14 mouse cellular contexts compared by ENCODE assay signal in genomic region chr7:3683908-3684550, GRCm38 (mm10). TPM values are rescaled to one million over a fixed set of nuclear protein-coding genes. Genes with fewer than 3 reads are reported as not detected.
DNase-seq lines count a peak whose midpoint lies in the region; ATAC-seq and TF ChIP-seq lines count a peak whose summit lies in the region.
"Had no signal": no experiment of that assay in that cellular context is flagged by ENCODE, and none has a peak within 500 bp of the region (broad histone marks: within the 10 kb centered on the region; RNA-seq: fewer than 3 reads in every experiment).

No protein-coding gene starts in this region.

- H3K27ac ChIP-seq in kidney, postnatal 0 days, result no peak overlapping the region
- peak overlapping the region; percentile 88 for H3K27ac ChIP-seq in cortical plate, adult 2 months (ENCODE audit: insufficient read depth, low read length)
- H3K27ac ChIP-seq in hindbrain, embryonic 12.5 days, result peak overlapping the region; percentile 70
- peak overlapping the region; percentile 87 for H3K27ac ChIP-seq in midbrain, embryonic 16.5 days (ENCODE audit: low read length)
- H3K27ac ChIP-seq: limb, embryonic 15.5 days had no signal

- TF ChIP-seq CTCF in kidney, postnatal 0 days (IDR thresholded peaks at IDR 0.05; ENCODE audit: low read depth), result no peak
- TF ChIP-seq CTCF in cortical plate, adult 2 months (IDR thresholded peaks at IDR 0.05; ENCODE audit: extremely low read depth, insufficient read depth, low read length), result no peak

- DNase-seq in kidney, postnatal 0 days (ENCODE audit: low spot score), result no peak
- no peak for DNase-seq in kidney, postnatal 36 days
- no peak for DNase-seq in adrenal gland, adult (ENCODE audit: inconsistent age in 2 of 2, low spot score in 1 of 2)
- DNase-seq in retina, embryonic 14.5 days (ENCODE audit: low spot score), result no peak
- DNase-seq in kidney, postnatal 4 days, result no peak
- DNase-seq: cerebellum, postnatal 14 days; gastrocnemius, postnatal 25 days; kidney, adult 11 months; lung, embryonic 14.5 days; thymus, adult 18-20 months had no signal

- no peak overlapping the region for H3K9ac ChIP-seq in kidney, postnatal 0 days (ENCODE audit: low read depth, low read length)
- peak overlapping the region; percentile 14; the same call in 1 of the 2 replicates for H3K9ac ChIP-seq in hindbrain, embryonic 12.5 days
- H3K9ac ChIP-seq in midbrain, embryonic 16.5 days (ENCODE audit: low read depth, low read length), result no peak overlapping the region; the same call in 1 of the 2 replicates
- H3K9ac ChIP-seq: limb, embryonic 15.5 days; lung, embryonic 14.5 days had no signal

- H3K9me3 ChIP-seq in kidney, postnatal 0 days (replicated peaks; ENCODE audit: low read length), result no peaks in the 10 kb centered on the region
- H3K9me3 ChIP-seq in hindbrain, embryonic 12.5 days (replicated peaks), result no peaks in the 10 kb centered on the region
- H3K9me3 ChIP-seq in midbrain, embryonic 16.5 days (replicated peaks; ENCODE audit: control insufficient read depth, low read length, poor library complexity, severe bottlenecking), result no peaks in the 10 kb centered on the region
- H3K9me3 ChIP-seq: limb, embryonic 15.5 days had no signal

- TF ChIP-seq POLR2A in cortical plate, adult 2 months (IDR thresholded peaks at IDR 0.05; ENCODE audit: extremely low read depth, insufficient read depth, low read length), result 0 out of 2 replicates have a peak, but pooled peaks have one; percentile 9

- no peaks in the 10 kb centered on the region for H3K4me1 ChIP-seq in kidney, postnatal 0 days (replicated peaks; ENCODE audit: insufficient read depth, low read length)
- H3K4me1 ChIP-seq in cortical plate, adult 2 months (ENCODE audit: control insufficient read depth, insufficient read depth, low read length), result peaks cover 8% of the 10 kb centered on the region; the same call in 1 of the 2 replicates
- H3K4me1 ChIP-seq in hindbrain, embryonic 12.5 days, result peaks cover 15% of the 10 kb centered on the region
- peaks cover 22% of the 10 kb centered on the region for H3K4me1 ChIP-seq in midbrain, embryonic 16.5 days (ENCODE audit: control insufficient read depth, insufficient read depth, low read length)
- H3K4me1 ChIP-seq: limb, embryonic 15.5 days had no signal

- WGBS in kidney, postnatal 0 days, result 88% methylated on average over 10 of the region's 10 CpGs
- WGBS in hindbrain, embryonic 12.5 days, result 64% methylated on average over 10 of the region's 10 CpGs
- 40% methylated on average over 10 of the region's 10 CpGs for WGBS in midbrain, embryonic 16.5 days

- H3K27me3 ChIP-seq in kidney, postnatal 0 days (ENCODE audit: insufficient read depth, low read length), result no peaks in the 10 kb centered on the region
- H3K27me3 ChIP-seq in hindbrain, embryonic 12.5 days, result no peaks in the 10 kb centered on the region
- H3K27me3 ChIP-seq in midbrain, embryonic 16.5 days (ENCODE audit: control insufficient read depth, insufficient read depth, low read depth, low read length), result no peaks in the 10 kb centered on the region
- H3K27me3 ChIP-seq: limb, embryonic 15.5 days had no signal

- H3K4me2 ChIP-seq in kidney, postnatal 0 days (ENCODE audit: low read length), result no peak overlapping the region
- H3K4me2 ChIP-seq in hindbrain, embryonic 12.5 days (replicated peaks), result no peak overlapping the region
- H3K4me2 ChIP-seq in midbrain, embryonic 16.5 days (ENCODE audit: low read length), result peak overlapping the region; percentile 4; the same call in 1 of the 2 replicates
- H3K4me2 ChIP-seq: limb, embryonic 15.5 days; lung, embryonic 14.5 days had no signal

- ATAC-seq in kidney, postnatal 0 days (replicated peaks; ENCODE audit: low FRiP score, low read depth), result 0 out of 2 replicates have a peak, but pooled peaks have one; percentile 9
- ATAC-seq in hindbrain, embryonic 12.5 days (ENCODE audit: low FRiP score), result peak; percentile 75
- ATAC-seq in midbrain, embryonic 16.5 days, result peak; percentile 89

- peaks cover 27% of the 10 kb centered on the region; the same call in 1 of the 2 replicates for H3K36me3 ChIP-seq in kidney, postnatal 0 days (ENCODE audit: insufficient read depth, low read length)
- peaks cover 26% of the 10 kb centered on the region for H3K36me3 ChIP-seq in hindbrain, embryonic 12.5 days
- peaks cover 21% of the 10 kb centered on the region for H3K36me3 ChIP-seq in midbrain, embryonic 16.5 days (ENCODE audit: control insufficient read depth, insufficient read depth, low read length)

- no peak overlapping the region for H3K4me3 ChIP-seq in kidney, postnatal 0 days (replicated peaks; ENCODE audit: low read depth, low read length)
- H3K4me3 ChIP-seq in cortical plate, adult 2 months (ENCODE audit: insufficient read depth, low read length), result no peak overlapping the region
- no peak overlapping the region for H3K4me3 ChIP-seq in hindbrain, embryonic 12.5 days
- no peak overlapping the region for H3K4me3 ChIP-seq in midbrain, embryonic 16.5 days (ENCODE audit: low read depth, low read length)
- H3K4me3 ChIP-seq: limb, embryonic 15.5 days had no signal

RNA-seq across cellular contexts. Expression of gene Tmc4, which starts 6.7 kb away (rescaled TPM):
- 27.9 and 28.1 TPM in 2 replicates for polyA plus RNA-seq in kidney, postnatal 0 days (2015; fragmentation: Nextera tagmentation; extraction: Ambion mirVana)
- polyA plus RNA-seq in cortical plate, adult 2 months (2012; rRNA removed), result 12.6 and 14.8 TPM in 2 replicates
- 5.5 and 6.7 TPM in 2 replicates for polyA plus RNA-seq in hindbrain, embryonic 12.5 days (2016; fragmentation: Nextera tagmentation; extraction: Ambion mirVana)
- polyA plus RNA-seq in midbrain, embryonic 16.5 days (2015; fragmentation: Nextera tagmentation; extraction: Ambion mirVana), result 4.5 and 4.9 TPM in 2 replicates

RNA-seq across cellular contexts. Expression of gene Tsen34, which starts 8.6 kb away (rescaled TPM):
- 228 and 235 TPM in 2 replicates for polyA plus RNA-seq in kidney, postnatal 0 days (2015; fragmentation: Nextera tagmentation; extraction: Ambion mirVana)
- 88.4 and 94.9 TPM in 2 replicates for polyA plus RNA-seq in cortical plate, adult 2 months (2012; rRNA removed)
- polyA plus RNA-seq in hindbrain, embryonic 12.5 days (2016; fragmentation: Nextera tagmentation; extraction: Ambion mirVana), result 217 and 228 TPM in 2 replicates
- polyA plus RNA-seq in midbrain, embryonic 16.5 days (2015; fragmentation: Nextera tagmentation; extraction: Ambion mirVana), result 262 and 285 TPM in 2 replicates

RNA-seq across cellular contexts. Expression of gene Mboat7, which starts 9.3 kb away (rescaled TPM):
- polyA plus RNA-seq in kidney, postnatal 0 days (2015; fragmentation: Nextera tagmentation; extraction: Ambion mirVana), result 55.2 and 60.0 TPM in 2 replicates
- polyA plus RNA-seq in cortical plate, adult 2 months (2012; rRNA removed), result 155 and 156 TPM in 2 replicates
- polyA plus RNA-seq in hindbrain, embryonic 12.5 days (2016; fragmentation: Nextera tagmentation; extraction: Ambion mirVana), result 50.8 and 57.4 TPM in 2 replicates
- polyA plus RNA-seq in midbrain, embryonic 16.5 days (2015; fragmentation: Nextera tagmentation; extraction: Ambion mirVana), result 102 and 118 TPM in 2 replicates

RNA-seq across cellular contexts. Expression of gene Leng1, which starts 18.4 kb away (rescaled TPM):
- polyA plus RNA-seq in kidney, postnatal 0 days (2015; fragmentation: Nextera tagmentation; extraction: Ambion mirVana), result 17.5 and 18.5 TPM in 2 replicates
- 7.3 and 8.3 TPM in 2 replicates for polyA plus RNA-seq in cortical plate, adult 2 months (2012; rRNA removed)
- polyA plus RNA-seq in hindbrain, embryonic 12.5 days (2016; fragmentation: Nextera tagmentation; extraction: Ambion mirVana), result 20.7 and 21.4 TPM in 2 replicates
- 12.6 and 13.2 TPM in 2 replicates for polyA plus RNA-seq in midbrain, embryonic 16.5 days (2015; fragmentation: Nextera tagmentation; extraction: Ambion mirVana)

RNA-seq across cellular contexts. Expression of gene Rps9, which starts 19.8 kb away (rescaled TPM):
- 1,586 and 1,624 TPM in 2 replicates for polyA plus RNA-seq in kidney, postnatal 0 days (2015; fragmentation: Nextera tagmentation; extraction: Ambion mirVana)
- polyA plus RNA-seq in cortical plate, adult 2 months (2012; rRNA removed), result 938 and 983 TPM in 2 replicates
- polyA plus RNA-seq in hindbrain, embryonic 12.5 days (2016; fragmentation: Nextera tagmentation; extraction: Ambion mirVana), result 989 and 1,031 TPM in 2 replicates
- 646 and 689 TPM in 2 replicates for polyA plus RNA-seq in midbrain, embryonic 16.5 days (2015; fragmentation: Nextera tagmentation; extraction: Ambion mirVana)

Comparison
In these comparisons a context has a peak if more than half of its experiments do, and no peak if none do; other contexts are left out.
1. ATAC-seq: peak in every context shown above with its lines; median percentile 89 in midbrain, embryonic 16.5 days; 75 in hindbrain, embryonic 12.5 days; 9 in kidney, postnatal 0 days.